Mouse (Mus musculus) T-helper 2 cell (primary cell): ENCODE measurements around the gene Apod.
"Not testable (repeated sequence)": the region's sequence is repeated elsewhere in the genome, so short reads cannot be mapped to it uniquely, and the experiment has no call there.

Source experiments
- in situ Hi-C: fragments of 300-600 bp; cut with MboI, MseI; formaldehyde crosslinking; loops from one replicate; pipeline ENCODE4 v1.15.1; 2025; ENCODE audit warnings: high pct_unique_total_duplicates

Apod gene

GRCm38 (mm10) chr16:31325120-31325519 is 10.5 kb upstream of the Apod start:
- in situ Hi-C loops, result loop anchor here (10.0 kb wide), 1 partner anchor 480 kb away; no protein-coding TSS in a partner anchor

- in situ Hi-C loops, result loop anchor here (10.0 kb wide), 1 partner anchor 477 kb away; no protein-coding TSS in a partner anchor
Measured at GRCm38 (mm10) chr16:31321501-31321900, 6.9 kb upstream of the Apod start.

- in situ Hi-C loops, result loop anchor here (10.0 kb wide), 1 partner anchor 476 kb away; no protein-coding TSS in a partner anchor
Measured at GRCm38 (mm10) chr16:31320954-31321353, 6.3 kb upstream of the Apod start.

- in situ Hi-C loops, result loop anchor here (10.0 kb wide), 1 partner anchor 475 kb away; no protein-coding TSS in a partner anchor
Measured at GRCm38 (mm10) chr16:31319723-31320122, 5.1 kb upstream of the Apod start.

GRCm38 (mm10) chr16:31319316-31319715 is 4.7 kb upstream of the Apod start:
- in situ Hi-C loops, result no loop called here

- in situ Hi-C loops, result no loop called here
Measured at GRCm38 (mm10) chr16:31318418-31318817, 3.8 kb upstream of the Apod start.

GRCm38 (mm10) chr16:31316246-31317143 is 1.9 kb upstream of the Apod start:
- in situ Hi-C loops, result not testable (repeated sequence)

- in situ Hi-C loops, result no loop called here
Measured at GRCm38 (mm10) chr16:31315294-31315693, 686 bp upstream of the Apod start.

- in situ Hi-C loops, result no loop called here
Measured at GRCm38 (mm10) chr16:31313611-31314010, 997 bp downstream of the Apod start.

- in situ Hi-C loops, result no loop called here
Measured at GRCm38 (mm10) chr16:31312296-31312695, 2.3 kb downstream of the Apod start.

GRCm38 (mm10) chr16:31305199-31305919 is 9.2 kb downstream of the Apod start:
- in situ Hi-C loops, result loop anchor here (10.0 kb wide), 1 partner anchor 161 kb away; no protein-coding TSS in a partner anchor

- in situ Hi-C loops, result loop anchor here (10.0 kb wide), 1 partner anchor 158 kb away; no protein-coding TSS in a partner anchor
Measured at GRCm38 (mm10) chr16:31303276-31303675, 11.3 kb downstream of the Apod start.

GRCm38 (mm10) chr16:31300883-31301532 is 13.6 kb downstream of the Apod start:
- in situ Hi-C loops, result loop anchor here (10.0 kb wide), 1 partner anchor 156 kb away; no protein-coding TSS in a partner anchor

- in situ Hi-C loops, result loop anchor here (10.0 kb wide), 1 partner anchor 156 kb away; no protein-coding TSS in a partner anchor
Measured at GRCm38 (mm10) chr16:31300467-31300866, 14.1 kb downstream of the Apod start.

- in situ Hi-C loops, result loop anchor here (10.0 kb wide), 1 partner anchor 155 kb away; no protein-coding TSS in a partner anchor
Measured at GRCm38 (mm10) chr16:31299960-31300353, 14.7 kb downstream of the Apod start.

GRCm38 (mm10) chr16:31299164-31299959 is 15.2 kb downstream of the Apod start:
- in situ Hi-C loops, result no loop called here

- in situ Hi-C loops, result no loop called here
Measured at GRCm38 (mm10) chr16:31297113-31297512, 17.5 kb downstream of the Apod start.

- in situ Hi-C loops, result no loop called here
Measured at GRCm38 (mm10) chr16:31293761-31294160, 20.8 kb downstream of the Apod start.

GRCm38 (mm10) chr16:31290751-31291365 is 23.8 kb downstream of the Apod start:
- in situ Hi-C loops, result no loop called here

- in situ Hi-C loops, result no loop called here
Measured at GRCm38 (mm10) chr16:31290281-31290680, 24.3 kb downstream of the Apod start.
